Mouse (Mus musculus) adrenal gland, adult 8-10 months (tissue): Measurements from ENCODE around the gene Pkdrej. TPM values are rescaled to one million over a fixed set of nuclear protein-coding genes. Genes with fewer than 3 reads are reported as not detected.
"Not testable (repeated sequence)": the region's sequence is repeated elsewhere in the genome, so short reads cannot be mapped to it uniquely, and the experiment has no call there.

ENCODE experiments used
- DNase-seq: peaks from one replicate; pipeline ENCODE4 v3.0.0; 2022
- total RNA-seq, 4 experiments: library from RNA; stranded (reverse); gene quantifications; 2 replicates each; pipeline ENCODE4 v1.2.4; 2022

Pkdrej gene
- 1 to 10 TPM in 2 of 4 experiments, under 1 TPM in 2; 0.49 to 1.6 (median 0.95) TPM for total RNA-seq

DNA sequence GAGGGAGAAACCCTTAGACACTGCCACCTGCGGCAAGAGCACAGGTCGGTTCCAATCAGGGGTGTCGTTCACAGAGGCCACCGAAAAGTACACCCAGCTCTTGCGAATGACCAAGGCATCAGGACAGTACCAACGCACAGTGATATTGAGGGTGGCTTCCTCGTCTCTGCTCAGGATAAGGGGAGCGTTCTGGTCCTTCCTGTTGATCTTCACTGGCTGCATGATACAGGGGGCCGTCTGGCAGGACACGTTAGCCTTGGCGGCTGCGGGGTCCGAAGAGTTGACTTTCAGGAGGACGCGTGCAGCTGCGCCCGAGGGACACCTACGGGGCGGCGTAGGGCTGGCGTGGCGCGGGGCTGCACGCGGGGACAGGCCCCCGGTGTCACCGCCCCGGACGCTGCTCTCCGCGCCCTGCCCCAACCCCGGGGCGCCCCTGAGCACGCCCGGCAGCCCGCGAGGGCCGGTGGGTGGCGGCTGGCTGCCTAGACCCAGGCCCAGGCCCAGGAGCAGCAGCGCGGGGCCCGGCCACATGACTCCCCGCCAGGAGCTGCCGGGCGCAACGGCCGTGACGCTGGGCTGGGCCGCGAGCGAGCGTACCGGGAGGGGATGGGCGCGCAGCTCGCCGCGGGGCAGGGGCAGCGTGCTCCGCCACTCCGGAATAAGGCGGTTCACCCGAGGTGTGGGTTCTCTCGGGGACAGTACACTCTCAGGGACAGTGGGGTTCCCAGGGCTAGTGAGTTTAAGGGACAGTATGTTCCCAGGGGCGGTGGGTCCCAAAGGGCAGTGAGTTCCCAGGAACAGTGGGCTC is at the start of gene Pkdrej:
Gene Pkdrej, minus strand, starts transcription at position 532 of the 808 bp plus-strand sequence.
- DNase-seq: no peak

DNA sequence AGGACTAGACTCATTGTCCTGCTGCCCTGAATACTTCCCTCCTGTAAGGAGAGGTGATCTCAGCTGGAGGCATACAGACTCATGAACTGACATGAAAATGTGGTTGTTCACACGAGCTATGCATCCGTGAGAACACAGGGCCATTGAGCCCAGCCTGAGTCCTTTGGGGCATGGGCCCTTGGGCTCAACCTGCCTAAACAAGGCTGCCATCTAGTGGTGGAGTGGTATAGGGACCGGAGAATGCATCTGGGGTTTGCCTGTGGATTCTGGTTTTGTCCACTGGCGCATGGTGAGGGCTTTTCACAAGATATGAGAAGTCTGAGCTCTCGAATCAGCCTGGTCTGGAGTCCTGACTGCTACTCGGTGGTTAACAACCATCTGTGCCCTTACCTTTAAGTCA is 46.2 kb upstream of the Pkdrej start:
- peak; percentile 50 for DNase-seq

DNA sequence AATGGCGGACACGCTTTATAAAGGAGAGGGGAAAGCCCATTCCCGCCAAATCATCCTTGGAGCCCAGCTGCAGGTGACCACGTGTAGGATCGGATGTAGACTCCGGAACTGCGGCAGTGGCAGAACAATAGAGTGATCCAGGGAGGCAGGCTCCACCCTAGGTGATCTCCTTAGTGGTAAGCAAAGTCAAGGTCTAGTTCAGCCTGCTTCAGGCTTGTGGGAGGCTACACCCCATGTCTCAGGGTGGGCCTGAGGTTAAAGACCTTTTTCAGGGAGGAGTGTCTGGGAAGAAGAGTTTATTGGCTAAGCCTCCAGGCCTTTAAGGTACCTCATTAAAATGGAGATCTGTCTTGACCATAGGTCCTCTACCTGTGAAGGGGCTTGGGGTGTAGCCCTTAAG is 44.4 kb upstream of the Pkdrej start:
- DNase-seq: not testable (repeated sequence)

DNA sequence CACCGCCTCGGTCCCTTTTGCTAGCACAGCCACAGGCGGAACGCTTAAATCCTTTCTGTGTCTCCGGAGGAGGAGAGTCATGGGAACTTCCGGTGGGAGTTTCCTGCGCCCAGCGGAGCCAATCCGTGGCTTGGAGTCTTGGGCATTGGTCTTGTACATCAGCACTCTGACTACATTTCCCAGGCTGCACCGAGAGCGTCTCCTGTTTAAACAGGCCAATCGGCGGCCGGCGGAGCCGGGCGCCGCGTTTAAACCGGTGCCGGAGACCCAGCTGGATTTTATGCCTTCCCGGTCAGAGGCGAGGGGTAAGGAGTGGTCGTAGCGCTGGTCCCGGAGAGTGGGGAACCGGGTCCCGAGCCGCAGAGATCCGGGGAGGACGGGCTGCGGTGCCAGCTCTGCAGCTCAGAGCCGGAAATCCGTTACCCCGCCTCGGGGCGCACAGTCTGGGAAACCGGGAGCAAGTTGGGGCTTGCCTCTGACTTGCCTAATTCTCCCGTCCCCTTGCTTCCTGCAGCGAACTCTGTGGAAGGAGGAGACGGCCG is 38.0 kb upstream of the Pkdrej start, which contains the start of gene Gtse1:
Gene Gtse1, plus strand, starts transcription at position 256 of the 542 bp plus-strand sequence.
- peak; percentile 94 for DNase-seq

DNA sequence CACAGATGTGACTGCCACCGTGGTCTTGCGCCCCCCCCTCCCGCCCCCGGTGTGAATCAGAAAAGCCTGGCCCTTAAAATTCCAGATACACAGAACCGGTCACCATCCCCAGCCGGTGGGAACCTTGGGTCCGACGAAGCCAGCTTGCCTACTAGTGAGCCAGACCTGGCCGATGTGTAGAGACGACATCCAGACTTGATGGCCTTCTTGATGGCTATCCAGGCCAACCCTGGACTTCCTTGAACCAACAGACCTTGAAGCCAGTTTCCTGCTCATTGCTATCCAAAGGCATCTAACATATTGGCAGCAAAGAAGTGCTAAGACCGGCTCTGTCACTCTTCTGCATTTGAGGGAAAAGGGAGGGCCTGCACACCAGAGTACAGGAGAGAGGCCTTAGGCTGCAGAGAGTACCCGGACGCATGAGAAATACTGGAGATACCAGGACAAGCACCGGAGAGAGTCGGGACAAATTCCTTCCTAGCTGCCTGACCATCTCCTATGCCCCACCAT is 37.5 kb upstream of the Pkdrej start:
- DNase-seq: no peak

DNA sequence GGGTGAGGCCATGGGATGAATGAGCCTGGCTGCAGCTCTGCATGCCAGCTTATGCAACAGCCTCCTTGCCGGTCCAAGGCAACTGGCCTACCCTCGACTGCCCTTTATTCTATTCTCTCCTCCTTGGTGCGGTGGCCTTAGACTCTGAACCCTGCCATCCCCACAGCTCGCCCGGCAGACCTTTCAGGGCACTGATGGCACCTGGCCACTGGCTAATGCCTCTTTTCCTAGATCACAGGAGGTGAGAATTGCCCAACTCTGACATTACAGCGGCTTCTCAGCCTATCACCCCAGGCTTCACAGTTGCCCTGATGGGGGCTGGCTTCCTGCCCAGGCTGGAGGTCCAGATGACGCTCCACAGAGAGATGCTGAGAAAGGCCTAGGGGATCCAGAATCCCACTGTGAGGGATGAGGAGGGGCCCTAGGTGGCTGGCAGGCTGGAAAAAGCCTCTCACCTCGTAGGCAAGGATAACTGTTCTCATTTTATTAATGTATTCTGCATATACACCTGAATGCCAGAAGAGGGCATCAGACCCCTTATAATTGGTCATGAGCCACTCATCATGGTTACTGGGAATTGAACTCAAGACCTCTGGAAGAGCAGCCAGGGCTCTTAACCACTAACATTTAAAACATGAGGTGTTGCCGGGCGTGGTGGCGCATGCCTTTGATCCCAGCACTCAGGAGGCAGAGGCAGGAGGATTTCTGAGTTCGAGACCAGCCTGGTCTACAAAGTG is 30.3 kb upstream of the Pkdrej start:
- no peak for DNase-seq

DNA sequence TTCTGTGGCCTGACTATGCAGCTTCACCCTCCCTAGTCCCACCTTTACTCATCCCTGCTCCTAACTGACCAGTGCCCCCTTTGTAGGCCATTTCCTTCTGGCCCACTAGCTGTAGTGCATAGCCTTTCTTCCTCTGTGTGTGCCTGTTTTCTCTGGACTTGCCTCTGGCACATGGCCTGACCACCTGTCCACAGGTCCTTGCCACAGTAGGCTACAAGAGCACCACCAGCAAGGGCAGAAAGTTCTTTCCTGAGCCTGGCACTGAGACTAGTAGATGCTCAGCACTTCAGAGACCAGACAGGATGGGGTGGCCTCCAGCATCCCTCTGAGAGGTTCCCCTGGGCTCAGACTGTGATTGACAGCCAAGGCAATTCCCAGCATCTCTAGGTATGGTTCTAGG is 23.5 kb upstream of the Pkdrej start:
- DNase-seq: no peak

DNA sequence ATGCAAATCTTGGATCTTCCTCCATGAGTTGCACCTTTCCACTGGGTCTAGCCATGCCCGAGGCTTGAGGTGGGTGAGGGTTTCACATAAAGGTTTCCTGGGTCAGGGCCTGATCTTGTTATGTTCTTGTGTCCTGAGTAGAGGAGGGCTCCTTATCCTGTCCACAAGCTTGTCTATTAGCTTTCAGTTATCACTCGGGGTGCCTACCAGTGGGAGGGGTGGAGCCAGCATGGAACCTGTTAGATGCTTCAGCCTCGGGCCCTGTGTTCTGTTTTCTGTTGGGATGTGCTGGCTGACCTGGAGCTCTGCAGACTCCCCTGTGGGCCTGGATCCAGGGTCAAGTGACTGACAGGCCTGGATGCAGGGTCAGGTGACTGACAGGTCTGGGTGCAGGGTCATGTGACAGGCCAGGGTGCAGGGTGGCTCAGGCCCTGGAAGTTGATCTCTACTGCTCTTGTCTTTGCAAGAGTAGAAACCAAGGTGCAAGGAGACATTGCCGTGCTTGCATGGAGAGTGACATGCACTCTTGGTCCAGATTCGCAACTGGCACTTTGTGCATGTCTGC is 20.3 kb upstream of the Pkdrej start:
- DNase-seq: no peak

DNA sequence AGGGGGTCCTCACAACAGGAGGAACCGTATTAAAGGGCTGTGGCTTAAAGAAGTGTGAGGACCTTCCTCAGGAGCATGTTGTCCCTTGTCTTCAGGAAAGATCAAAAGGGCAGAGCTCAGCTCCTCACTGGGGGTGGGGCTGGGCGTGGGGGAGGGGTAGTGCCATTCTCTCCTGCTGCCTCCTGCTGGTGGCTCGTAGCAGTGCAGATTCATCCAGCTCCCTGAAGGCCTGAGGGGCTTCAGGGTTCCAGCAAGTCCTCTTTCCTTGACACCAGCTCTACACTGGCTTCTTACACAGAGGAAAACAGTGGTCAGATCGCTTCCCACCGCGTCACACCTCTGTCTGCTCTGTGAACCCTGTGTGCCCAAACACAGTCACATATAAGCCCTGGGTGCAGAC is 19.4 kb upstream of the Pkdrej start:
- DNase-seq: no peak

DNA sequence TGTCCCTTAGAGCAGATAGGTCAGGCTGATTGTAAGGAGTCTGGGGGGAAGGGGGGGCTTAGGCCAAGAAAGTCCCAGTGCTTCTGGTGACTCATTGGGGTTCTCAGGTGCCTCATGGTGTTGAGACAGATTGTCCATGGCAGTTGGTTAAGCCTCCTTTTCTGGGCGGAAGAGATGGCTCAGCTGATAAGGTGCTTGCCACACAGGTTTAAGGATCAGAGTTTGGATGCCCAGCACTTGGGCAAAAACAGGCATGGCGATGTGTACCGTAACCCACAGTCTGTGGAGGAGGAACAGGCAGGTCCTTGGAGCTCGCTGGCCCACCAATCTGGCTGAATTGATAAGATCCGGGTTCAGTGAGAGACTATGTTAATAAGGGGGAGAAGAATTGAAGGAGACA is 15.4 kb upstream of the Pkdrej start:
- DNase-seq: no peak

DNA sequence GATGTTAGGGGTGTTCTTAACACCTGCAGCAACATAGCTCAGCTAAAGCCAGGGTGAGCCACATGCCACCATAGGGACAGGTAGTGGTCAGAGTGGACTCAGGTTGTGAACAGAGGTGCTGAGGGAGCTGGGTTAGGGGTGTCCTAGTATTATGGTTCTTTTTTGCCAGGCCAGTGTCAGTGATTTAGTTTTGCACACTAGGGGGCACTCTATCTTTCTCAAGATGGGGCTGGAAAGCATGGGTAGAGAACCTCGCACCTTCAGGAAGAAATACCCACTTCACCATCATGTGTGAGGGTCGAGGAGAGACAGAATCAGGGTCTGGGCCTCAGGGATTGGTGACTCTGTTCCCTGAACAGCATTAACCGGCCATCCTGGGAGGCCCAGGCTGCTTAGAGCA is 13.8 kb upstream of the Pkdrej start:
- no peak for DNase-seq

DNA sequence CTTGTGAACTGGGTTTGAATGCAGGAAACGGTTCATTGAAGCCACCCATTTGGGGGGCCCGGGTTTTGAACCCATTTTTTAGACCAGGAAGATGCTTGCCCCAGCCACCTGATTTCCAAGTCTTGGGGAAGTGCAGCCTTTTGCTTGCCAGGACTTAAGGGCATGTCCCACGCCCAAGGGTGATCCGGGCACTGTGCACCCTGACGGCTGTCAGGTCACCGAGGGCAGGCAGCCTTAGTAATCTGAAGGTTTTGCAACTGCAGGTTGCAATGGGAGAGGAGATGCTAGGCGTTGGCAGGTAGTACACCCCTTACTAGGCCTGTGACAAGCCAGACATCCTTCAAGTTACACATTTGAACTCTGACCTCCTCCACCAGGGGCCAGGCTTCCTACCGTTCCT is 11.1 kb upstream of the Pkdrej start:
- DNase-seq: no peak

DNA sequence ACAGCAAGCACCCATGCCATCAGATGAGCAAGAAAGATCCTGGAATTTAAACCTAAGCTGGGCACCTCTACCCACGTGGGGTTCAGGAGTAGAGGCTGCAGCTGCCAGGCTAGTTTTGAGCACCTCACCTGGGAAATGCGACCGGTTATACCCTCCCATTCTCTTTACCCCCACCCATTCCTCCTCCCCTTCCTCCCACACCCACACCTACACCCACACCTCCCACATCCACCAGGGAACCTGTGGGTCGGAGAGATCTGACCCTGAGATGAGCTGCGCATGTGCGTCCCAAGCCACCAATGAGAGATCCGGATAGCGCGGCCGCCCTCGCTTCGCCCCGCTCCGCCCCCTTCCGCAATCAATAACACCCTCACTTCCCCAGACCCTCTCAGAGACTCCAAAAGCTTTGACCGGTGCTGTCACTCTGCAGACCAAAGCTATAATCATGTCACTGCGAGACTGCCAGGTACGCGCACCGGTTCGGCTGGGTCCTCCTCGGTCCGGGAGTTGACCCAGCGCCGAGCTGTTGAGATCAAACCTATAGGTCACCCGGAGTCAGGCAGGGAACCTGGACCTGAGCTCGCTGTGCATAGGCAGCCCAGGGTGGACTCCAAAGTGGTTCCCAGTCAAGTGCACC is 10.5 kb upstream of the Pkdrej start, which contains the start of gene Ttc38:
Gene Ttc38, plus strand, starts transcription at position 353 of the 637 bp plus-strand sequence.
- DNase-seq: peak; percentile 79

DNA sequence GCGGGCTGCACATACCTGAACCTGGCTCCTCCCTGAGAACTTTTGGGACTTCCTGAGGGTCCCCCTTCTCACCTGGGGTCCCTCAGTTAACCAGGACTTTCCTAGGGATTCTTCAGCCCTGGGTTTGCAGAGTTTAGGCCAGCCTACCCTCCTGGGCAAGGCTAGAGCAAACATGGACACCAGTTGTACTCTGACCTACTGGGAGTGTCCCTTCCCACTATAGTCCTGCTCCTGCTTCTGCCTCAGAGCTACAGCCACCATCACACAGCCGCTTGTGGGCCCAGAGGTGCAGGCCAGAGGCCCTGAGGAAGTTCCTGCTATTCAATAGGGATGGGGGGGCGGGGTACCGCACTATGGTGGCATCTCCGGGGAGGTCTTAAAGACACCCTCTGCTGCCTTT is 7.9 kb upstream of the Pkdrej start:
- no peak for DNase-seq

DNA sequence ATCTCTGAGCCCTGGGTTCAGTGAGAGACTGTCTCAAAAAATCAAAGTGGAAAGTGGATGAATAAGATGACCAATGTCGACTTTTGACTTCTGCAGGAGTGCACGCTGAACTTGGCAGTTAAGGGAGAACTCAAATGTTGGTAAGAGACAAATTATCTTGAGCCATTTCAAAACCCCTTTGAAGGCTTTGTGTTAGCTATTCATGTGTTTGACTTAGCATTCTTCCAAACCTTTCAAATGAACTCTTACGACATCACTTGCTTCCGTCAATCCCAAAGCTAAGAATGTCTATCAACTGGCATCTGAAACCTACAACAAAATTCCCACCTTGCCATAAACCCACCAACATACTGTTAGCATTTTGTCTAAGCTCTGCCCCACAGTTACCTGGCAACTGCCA is 6.5 kb upstream of the Pkdrej start:
- no peak for DNase-seq

DNA sequence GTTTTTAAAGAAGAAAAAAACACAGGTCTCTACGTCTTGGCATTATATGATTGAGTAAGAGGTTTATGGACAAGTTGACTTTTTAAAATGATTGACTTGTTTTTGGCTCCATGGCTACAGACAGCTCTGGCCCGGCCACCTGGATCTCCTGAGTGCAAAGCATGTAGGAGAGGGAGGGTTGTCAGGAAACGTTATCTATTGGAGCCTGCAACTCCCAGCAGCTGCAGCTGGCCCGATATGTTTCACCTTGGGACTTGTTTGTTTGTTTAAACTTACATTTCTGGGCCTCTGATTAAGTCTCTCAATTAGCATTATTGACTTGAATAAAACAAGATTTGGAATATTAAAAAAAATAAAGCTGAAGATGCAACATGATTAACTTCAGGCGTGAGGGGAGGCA is 5.1 kb upstream of the Pkdrej start:
- no peak for DNase-seq

DNA sequence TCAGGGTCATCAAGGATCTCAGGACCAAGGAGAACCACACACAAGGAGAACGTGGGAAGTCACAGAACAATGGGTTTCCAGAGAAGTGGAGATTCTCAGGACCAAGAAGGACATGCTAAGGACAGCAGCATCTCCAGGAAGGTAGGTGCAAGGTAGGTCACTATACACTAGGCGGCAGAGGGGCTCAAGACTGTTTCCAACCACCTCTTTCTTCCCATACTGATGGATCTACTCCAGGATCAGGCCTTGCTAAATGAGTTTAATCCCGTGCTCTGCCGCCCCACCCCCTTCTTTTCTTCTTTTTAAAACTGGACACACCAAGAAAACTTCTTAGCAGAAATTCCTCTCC is 451 bp upstream of the Pkdrej start:
- no peak for DNase-seq

DNA sequence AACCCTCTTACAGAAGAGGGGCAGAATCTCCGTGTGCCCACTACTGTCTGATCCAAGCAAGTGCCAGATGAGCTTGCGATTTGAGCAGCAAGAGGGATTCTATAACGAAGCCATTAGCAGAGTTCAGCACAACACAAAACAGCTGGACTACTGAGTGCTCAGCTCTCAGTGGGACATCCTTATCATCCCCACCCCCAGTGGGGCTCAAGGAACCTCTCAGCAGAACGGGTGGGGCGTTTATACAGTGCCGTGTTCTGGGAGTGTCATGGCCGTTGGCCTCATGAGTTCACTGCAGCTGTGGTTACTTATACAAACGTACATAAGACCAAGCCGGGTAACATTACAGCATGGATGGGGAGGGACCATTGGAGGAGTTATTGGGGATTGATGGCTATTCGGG is 8.1 kb downstream of the Pkdrej start:
- DNase-seq: no peak

DNA sequence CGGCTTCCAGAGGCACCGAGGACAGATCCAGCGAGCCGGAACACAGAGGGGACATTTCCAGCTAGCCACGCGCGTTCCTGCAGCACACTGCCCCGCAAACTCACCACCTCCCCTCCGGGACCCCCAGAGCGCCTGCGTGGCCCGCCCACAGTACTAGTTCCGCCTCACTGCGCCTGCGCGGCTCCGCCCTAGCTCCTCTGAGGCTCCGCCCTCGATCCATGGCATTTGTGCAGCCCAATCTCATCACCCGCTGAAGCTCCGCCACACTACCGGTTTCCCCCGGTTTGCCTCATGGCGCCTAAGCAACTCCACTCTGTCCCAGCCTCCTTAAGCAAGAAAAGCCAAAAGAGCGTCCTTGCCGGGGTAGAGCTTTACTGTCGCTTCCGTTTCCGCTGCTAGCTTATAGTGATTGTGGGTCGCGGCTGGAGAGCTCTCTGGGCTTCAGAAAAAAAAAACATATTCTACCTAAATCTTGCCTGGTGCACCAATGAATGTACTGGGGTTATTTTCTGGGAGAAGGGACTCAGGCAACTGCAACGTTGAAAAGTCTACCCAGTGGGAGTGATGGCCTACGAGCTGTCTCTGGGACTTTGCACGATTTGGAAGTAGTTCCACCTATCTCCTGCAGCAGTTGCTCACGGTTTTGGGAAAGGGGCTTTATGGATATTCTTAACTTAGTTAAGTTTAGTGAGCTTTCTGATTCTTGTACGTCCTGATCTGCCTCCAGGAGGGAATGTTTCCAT is 9.8 kb downstream of the Pkdrej start, which contains the start of gene Cdpf1:
Gene Cdpf1, minus strand, starts transcription at position 163 of the 743 bp plus-strand sequence.
- DNase-seq: peak; percentile 98

DNA sequence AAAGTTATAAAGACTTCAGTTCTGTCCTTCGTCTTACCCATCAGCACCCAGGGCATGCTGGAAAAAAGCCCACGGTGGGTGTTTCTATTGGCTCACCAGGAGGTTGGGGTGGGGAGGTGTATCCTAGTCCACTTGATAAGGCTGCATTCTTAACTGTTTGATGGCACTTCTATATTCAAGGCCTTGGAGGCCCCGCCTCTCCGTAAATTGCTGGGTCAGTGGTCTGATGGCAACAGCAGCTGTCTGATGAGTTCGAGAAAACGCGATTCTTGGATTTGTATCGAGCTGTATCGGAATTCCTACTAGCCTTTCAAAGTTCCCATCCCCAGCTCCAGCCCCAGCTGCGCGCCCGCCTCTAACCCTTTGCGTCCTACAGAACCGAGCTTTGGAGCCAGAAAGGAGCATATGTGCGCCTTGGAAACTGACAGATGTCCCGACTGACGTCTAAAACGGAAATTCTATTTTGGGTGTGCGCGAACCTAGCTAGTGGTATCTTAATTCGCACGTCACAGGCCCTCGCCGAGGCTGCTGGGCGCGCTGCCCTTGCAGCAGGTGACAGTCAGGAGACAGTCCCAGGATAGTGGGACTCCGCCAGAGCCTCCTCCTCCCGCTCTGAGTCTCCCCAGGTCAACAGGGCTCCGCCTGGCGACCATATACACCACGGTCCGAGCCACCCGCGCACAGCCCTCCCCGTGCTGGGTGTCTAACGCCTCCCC is 10.6 kb downstream of the Pkdrej start:
- no peak for DNase-seq

DNA sequence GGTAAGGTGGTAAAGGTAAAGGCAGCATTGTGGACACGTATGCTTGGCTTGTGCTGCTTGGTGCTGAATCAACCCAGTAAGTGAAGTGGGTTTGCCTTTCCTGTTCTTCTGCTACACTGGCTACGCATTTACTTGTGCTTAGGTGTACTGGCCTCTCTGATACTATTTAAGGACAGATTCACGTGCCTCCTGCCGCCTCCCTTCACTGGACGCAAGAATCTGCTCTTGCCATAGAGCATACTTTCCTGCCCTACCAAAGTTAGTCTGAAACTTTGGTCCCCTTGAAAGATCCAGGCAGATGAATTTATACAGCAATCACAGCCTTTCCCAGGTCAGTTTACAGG is 11.1 kb downstream of the Pkdrej start:
- no peak for DNase-seq
